ENCODE assay signal across 8 mouse cellular contexts in the genomic region with DNA sequence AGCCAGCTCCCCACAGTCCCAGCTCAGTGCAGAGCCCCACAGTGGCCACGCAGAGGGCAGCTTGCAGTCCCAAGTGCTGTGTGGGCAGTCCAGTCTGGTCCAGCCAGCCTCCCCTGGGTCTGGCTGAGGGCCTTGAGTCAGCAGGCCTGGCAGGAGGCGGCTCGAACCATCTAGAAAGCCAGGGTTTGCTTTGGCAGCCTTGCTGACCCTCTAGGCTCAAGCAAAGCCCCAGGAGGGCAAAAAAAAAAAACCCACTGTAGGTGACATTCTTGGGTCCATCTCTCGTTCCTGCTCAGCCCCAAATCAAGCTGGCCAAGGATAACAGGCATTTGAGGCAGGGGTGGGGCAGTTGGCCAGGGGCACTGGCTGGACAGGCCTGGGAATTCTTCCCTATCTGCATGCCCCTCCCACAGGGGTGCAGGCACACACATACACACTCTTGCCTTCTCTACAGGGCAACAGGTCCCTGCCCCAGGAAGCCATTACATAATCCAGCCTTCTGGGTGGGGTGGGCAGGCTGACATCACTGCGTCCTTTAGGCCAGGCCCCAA. TPM values are rescaled to one million over a fixed set of nuclear protein-coding genes. Genes with fewer than 3 reads are reported as not detected.
DNase-seq lines count a peak whose midpoint lies in the region; ATAC-seq and TF ChIP-seq lines count a peak whose summit lies in the region.

No protein-coding gene starts in this region.

- H3K27me3 ChIP-seq in heart, embryonic 11.5 days (ENCODE audit: control insufficient read depth, insufficient read depth, low read length) = no peaks in the 10 kb centered on the region
- no peaks in the 10 kb centered on the region for H3K27me3 ChIP-seq in kidney, embryonic 14.5 days (ENCODE audit: control insufficient read depth, insufficient read depth, low read length)
- no peaks in the 10 kb centered on the region for H3K27me3 ChIP-seq in lung, postnatal 0 days (replicated peaks; ENCODE audit: insufficient read depth, low read length)

- peak; percentile 74 for DNase-seq in adrenal gland, adult 2 months
- no peak for DNase-seq in adrenal gland, adult 8-10 months
- peak; percentile 78 for DNase-seq in cerebellum, adult 9-10 months
- peak; percentile 62 for DNase-seq in lung, postnatal 0 days (ENCODE audit: low spot score)
- no peak for DNase-seq in right cerebral cortex, postnatal 10 days (ENCODE audit: low spot score in 2 of 2)
- no peak for DNase-seq in left cerebral cortex, postnatal 25 days (ENCODE audit: low spot score in 2 of 2)

- peak overlapping the region; percentile 97 for H3K4me3 ChIP-seq in heart, embryonic 11.5 days (ENCODE audit: low read depth, low read length)
- H3K4me3 ChIP-seq in kidney, embryonic 14.5 days (ENCODE audit: low read length) = peak overlapping the region; percentile 99
- peak overlapping the region; percentile 82 for H3K4me3 ChIP-seq in lung, postnatal 0 days (ENCODE audit: low read depth, low read length)

- H3K9me3 ChIP-seq in heart, embryonic 11.5 days (replicated peaks; ENCODE audit: control insufficient read depth, low read length) = no peaks in the 10 kb centered on the region
- no peaks in the 10 kb centered on the region for H3K9me3 ChIP-seq in kidney, embryonic 14.5 days (ENCODE audit: control insufficient read depth, low read length)
- H3K9me3 ChIP-seq in lung, postnatal 0 days (ENCODE audit: low read length) = no peaks in the 10 kb centered on the region

- TF ChIP-seq EP300 in lung, postnatal 0 days (IDR thresholded peaks at IDR 0.05) = no peak

- intact Hi-C loops in left cerebral cortex, postnatal 25 days (cut with DNase I) = loop anchor here (2.0 kb wide), 1 partner anchor 17 kb away; a partner anchor contains a TSS

- peak overlapping the region; percentile 92 for H3K4me2 ChIP-seq in heart, embryonic 11.5 days
- H3K4me2 ChIP-seq in kidney, embryonic 14.5 days (replicated peaks; ENCODE audit: low read depth, low read length) = peak overlapping the region; percentile 67
- H3K4me2 ChIP-seq in lung, postnatal 0 days (replicated peaks; ENCODE audit: low read depth, low read length) = peak overlapping the region; percentile 81

- H3K36me3 ChIP-seq in heart, embryonic 11.5 days (ENCODE audit: control insufficient read depth, insufficient read depth, low read length) = peaks cover 17% of the 10 kb centered on the region
- H3K36me3 ChIP-seq in kidney, embryonic 14.5 days (ENCODE audit: control insufficient read depth, insufficient read depth, low read length) = peaks cover 46% of the 10 kb centered on the region
- H3K36me3 ChIP-seq in lung, postnatal 0 days (ENCODE audit: insufficient read depth, low read length) = peaks cover 31% of the 10 kb centered on the region

- H3K9ac ChIP-seq in heart, embryonic 11.5 days (ENCODE audit: low read depth, low read length) = peak overlapping the region; percentile 94
- H3K9ac ChIP-seq in kidney, embryonic 14.5 days (ENCODE audit: low read depth, low read length) = peak overlapping the region; percentile 98
- H3K9ac ChIP-seq in lung, postnatal 0 days (replicated peaks; ENCODE audit: low read depth) = peak overlapping the region; percentile 98

- WGBS in heart, embryonic 11.5 days (ENCODE audit: insufficient replicate concordance) = 59% methylated on average over 5 of the region's 5 CpGs
- 58% methylated on average over 5 of the region's 5 CpGs for WGBS in kidney, embryonic 14.5 days
- 43% methylated on average over 5 of the region's 5 CpGs for WGBS in lung, postnatal 0 days

- TF ChIP-seq CTCF in lung, postnatal 0 days (IDR thresholded peaks at IDR 0.05) = no peak

- 0 out of 2 replicates have a peak overlapping the region, but pooled peaks have one; percentile 10 for H3K27ac ChIP-seq in heart, embryonic 11.5 days (ENCODE audit: low read depth, low read length)
- H3K27ac ChIP-seq in kidney, embryonic 14.5 days (ENCODE audit: low read depth, low read length) = no peak overlapping the region
- H3K27ac ChIP-seq in lung, postnatal 0 days (ENCODE audit: low read length) = peak overlapping the region; percentile 92

- peaks cover 49% of the 10 kb centered on the region for H3K4me1 ChIP-seq in heart, embryonic 11.5 days (ENCODE audit: control insufficient read depth, insufficient read depth, low read length)
- H3K4me1 ChIP-seq in kidney, embryonic 14.5 days (ENCODE audit: control insufficient read depth, insufficient read depth, low read length) = peaks cover 48% of the 10 kb centered on the region
- peaks cover 37% of the 10 kb centered on the region for H3K4me1 ChIP-seq in lung, postnatal 0 days (ENCODE audit: insufficient read depth, low read depth, low read length)

- ATAC-seq in heart, embryonic 11.5 days (replicated peaks; ENCODE audit: insufficient number of reproducible peaks, low FRiP score, low TSS enrichment) = no peak
- ATAC-seq in kidney, embryonic 14.5 days (ENCODE audit: low FRiP score, low TSS enrichment) = no peak
- ATAC-seq in lung, postnatal 0 days = no peak

RNA-seq across cellular contexts. Expression of a gene that starts 3.7 kb away (rescaled TPM):
- total RNA-seq in adrenal gland, adult 2 months (2021) = 100 to 1,000 TPM; 185 to 189 TPM
- 427 and 546 TPM in 2 replicates for polyA plus RNA-seq in adrenal gland, adult 2 months (2012; rRNA removed)
- total RNA-seq in adrenal gland, adult 8-10 months (2022) = 100 to 1,000 TPM; 106 to 157 (median 123) TPM
- 62.1 and 68.8 TPM in 2 replicates for polyA plus RNA-seq in heart, embryonic 11.5 days (2014; fragmentation: Nextera tagmentation; extraction: Ambion mirVana)
- polyA plus RNA-seq in kidney, embryonic 14.5 days (2014; fragmentation: Nextera tagmentation; extraction: Ambion mirVana) = 68.1 and 99.2 TPM in 2 replicates
- 92.2 and 103 TPM in 2 replicates for polyA plus RNA-seq in lung, postnatal 0 days (2015; fragmentation: Nextera tagmentation; extraction: Ambion mirVana)
- 10 to 100 TPM; 35.3 to 44.0 TPM for total RNA-seq in left cerebral cortex, postnatal 25 days (2021)

RNA-seq across cellular contexts. Expression of a gene that starts 17.4 kb away (rescaled TPM):
- 10 to 100 TPM; 54.1 to 73.9 TPM for total RNA-seq in adrenal gland, adult 2 months (2021)
- 165 and 166 TPM in 2 replicates for polyA plus RNA-seq in adrenal gland, adult 2 months (2012; rRNA removed)
- total RNA-seq in adrenal gland, adult 8-10 months (2022) = 10 to 100 TPM; 63.4 to 94.6 (median 79.1) TPM
- polyA plus RNA-seq in heart, embryonic 11.5 days (2014; fragmentation: Nextera tagmentation; extraction: Ambion mirVana) = 37.6 and 47.0 TPM in 2 replicates
- polyA plus RNA-seq in kidney, embryonic 14.5 days (2014; fragmentation: Nextera tagmentation; extraction: Ambion mirVana) = 63.4 and 80.2 TPM in 2 replicates
- polyA plus RNA-seq in lung, postnatal 0 days (2015; fragmentation: Nextera tagmentation; extraction: Ambion mirVana) = 41.7 and 42.9 TPM in 2 replicates
- total RNA-seq in left cerebral cortex, postnatal 25 days (2021) = 10 to 100 TPM; 91.7 to 92.7 TPM

RNA-seq across cellular contexts. Expression of a gene that starts 27.5 kb away (rescaled TPM):
- total RNA-seq in adrenal gland, adult 2 months (2021) = 10 to 100 TPM; 18.0 to 19.4 TPM
- 22.5 and 27.1 TPM in 2 replicates for polyA plus RNA-seq in adrenal gland, adult 2 months (2012; rRNA removed)
- total RNA-seq in adrenal gland, adult 8-10 months (2022) = 10 to 100 TPM; 16.2 to 33.5 (median 25.7) TPM
- polyA plus RNA-seq in heart, embryonic 11.5 days (2014; fragmentation: Nextera tagmentation; extraction: Ambion mirVana) = 38.9 and 39.0 TPM in 2 replicates
- 23.3 and 34.4 TPM in 2 replicates for polyA plus RNA-seq in kidney, embryonic 14.5 days (2014; fragmentation: Nextera tagmentation; extraction: Ambion mirVana)
- 32.6 and 37.0 TPM in 2 replicates for polyA plus RNA-seq in lung, postnatal 0 days (2015; fragmentation: Nextera tagmentation; extraction: Ambion mirVana)
- 10 to 100 TPM; 13.4 to 15.8 TPM for total RNA-seq in left cerebral cortex, postnatal 25 days (2021)

RNA-seq across cellular contexts. Expression of a gene that starts 27.7 kb away (rescaled TPM):
- total RNA-seq in adrenal gland, adult 2 months (2021) = 10 to 100 TPM; 13.2 to 21.2 TPM
- polyA plus RNA-seq in adrenal gland, adult 2 months (2012; rRNA removed) = 73.3 and 74.3 TPM in 2 replicates
- total RNA-seq in adrenal gland, adult 8-10 months (2022) = 10 to 100 TPM; 19.3 to 46.2 (median 33.3) TPM
- 8.2 and 8.5 TPM in 2 replicates for polyA plus RNA-seq in heart, embryonic 11.5 days (2014; fragmentation: Nextera tagmentation; extraction: Ambion mirVana)
- polyA plus RNA-seq in kidney, embryonic 14.5 days (2014; fragmentation: Nextera tagmentation; extraction: Ambion mirVana) = 8.5 and 14.6 TPM in 2 replicates
- polyA plus RNA-seq in lung, postnatal 0 days (2015; fragmentation: Nextera tagmentation; extraction: Ambion mirVana) = 28.7 and 28.8 TPM in 2 replicates
- total RNA-seq in left cerebral cortex, postnatal 25 days (2021) = 10 to 100 TPM; 35.9 to 42.5 TPM

RNA-seq across cellular contexts. Expression of a gene that starts 51.6 kb away (rescaled TPM):
- total RNA-seq in adrenal gland, adult 2 months (2021) = 100 to 1,000 TPM; 110 to 133 TPM
- polyA plus RNA-seq in adrenal gland, adult 2 months (2012; rRNA removed) = 241 and 255 TPM in 2 replicates
- total RNA-seq in adrenal gland, adult 8-10 months (2022) = 100 to 1,000 TPM; 157 to 173 (median 165) TPM
- polyA plus RNA-seq in heart, embryonic 11.5 days (2014; fragmentation: Nextera tagmentation; extraction: Ambion mirVana) = 64.6 and 67.6 TPM in 2 replicates
- polyA plus RNA-seq in kidney, embryonic 14.5 days (2014; fragmentation: Nextera tagmentation; extraction: Ambion mirVana) = 127 and 134 TPM in 2 replicates
- polyA plus RNA-seq in lung, postnatal 0 days (2015; fragmentation: Nextera tagmentation; extraction: Ambion mirVana) = 97.7 and 111 TPM in 2 replicates
- 100 to 1,000 TPM; 222 to 247 TPM for total RNA-seq in left cerebral cortex, postnatal 25 days (2021)

Comparison
In these comparisons a context has a peak if more than half of its experiments do, and no peak if none do; other contexts are left out.
1. DNase-seq: peak in adrenal gland, adult 2 months (single experiment), cerebellum, adult 9-10 months (single experiment) and lung, postnatal 0 days (single experiment); none in adrenal gland, adult 8-10 months (single experiment), right cerebral cortex, postnatal 10 days (0 of 2) and left cerebral cortex, postnatal 25 days (0 of 2).
2. Peak in every context shown above with its lines, with median percentiles within 50 percentile points of each other: H3K4me2 ChIP-seq, H3K4me3 ChIP-seq and H3K9ac ChIP-seq.